Comparison of ENCODE assay signal across 15 mouse cellular contexts in genomic region chr1:36934778-36935177, GRCm38 (mm10). TPM values are rescaled to one million over a fixed set of nuclear protein-coding genes. Genes with fewer than 3 reads are reported as not detected.
DNase-seq lines count a peak whose midpoint lies in the region; ATAC-seq lines count a peak whose summit lies in the region.
"Had no signal": no experiment of that assay in that cellular context is flagged by ENCODE, and none has a peak within 500 bp of the region (broad histone marks: within the 10 kb centered on the region; RNA-seq: fewer than 3 reads in every experiment).

No protein-coding gene starts in this region.

- DNase-seq in gastrocnemius, postnatal 25 days = peak; percentile 38
- DNase-seq in gastrocnemius, postnatal 14 days = no peak
- DNase-seq in neural tube, embryonic 10.5 days (ENCODE audit: extremely low spot score, low spot score) = no peak
- no peak for DNase-seq in cerebellum, postnatal 4 days (ENCODE audit: low spot score in 2 of 2)
- DNase-seq: adrenal gland, postnatal 10 days; B cell, adult 2 months; cerebellum, adult 9-10 months; lung, adult 18-20 months; thymus, postnatal 36 days had no signal

- H3K27ac ChIP-seq in hindbrain, embryonic 12.5 days = no peak overlapping the region
- no peak overlapping the region for H3K27ac ChIP-seq in hindbrain, embryonic 13.5 days
- no peak overlapping the region; the same call in 1 of the 2 replicates for H3K27ac ChIP-seq in neural tube, embryonic 15.5 days (replicated peaks)
- H3K27ac ChIP-seq: hindbrain, embryonic 14.5 days; kidney, embryonic 15.5 days; macrophage had no signal

- H3K9me3 ChIP-seq in hindbrain, embryonic 12.5 days (replicated peaks) = no peaks in the 10 kb centered on the region
- H3K9me3 ChIP-seq in hindbrain, embryonic 13.5 days = no peaks in the 10 kb centered on the region
- H3K9me3 ChIP-seq in neural tube, embryonic 15.5 days (replicated peaks) = no peaks in the 10 kb centered on the region
- H3K9me3 ChIP-seq: kidney, embryonic 15.5 days had no signal

- H3K4me3 ChIP-seq in hindbrain, embryonic 12.5 days = no peak overlapping the region
- no peak overlapping the region for H3K4me3 ChIP-seq in hindbrain, embryonic 13.5 days
- no peak overlapping the region for H3K4me3 ChIP-seq in neural tube, embryonic 15.5 days (replicated peaks)
- H3K4me3 ChIP-seq: kidney, embryonic 15.5 days had no signal

- no peaks in the 10 kb centered on the region for H3K36me3 ChIP-seq in hindbrain, embryonic 12.5 days
- no peaks in the 10 kb centered on the region for H3K36me3 ChIP-seq in hindbrain, embryonic 13.5 days
- no peaks in the 10 kb centered on the region for H3K36me3 ChIP-seq in neural tube, embryonic 15.5 days
- H3K36me3 ChIP-seq: kidney, embryonic 15.5 days had no signal

- H3K4me2 ChIP-seq in hindbrain, embryonic 12.5 days (replicated peaks) = no peak overlapping the region
- no peak overlapping the region for H3K4me2 ChIP-seq in hindbrain, embryonic 13.5 days
- H3K4me2 ChIP-seq in neural tube, embryonic 15.5 days = peak overlapping the region; percentile 5; the same call in 1 of the 2 replicates
- H3K4me2 ChIP-seq: hindbrain, embryonic 14.5 days; kidney, embryonic 15.5 days had no signal

- H3K9ac ChIP-seq in hindbrain, embryonic 12.5 days = peak overlapping the region; percentile 23; the same call in 1 of the 2 replicates
- no peak overlapping the region for H3K9ac ChIP-seq in hindbrain, embryonic 13.5 days
- no peak overlapping the region for H3K9ac ChIP-seq in neural tube, embryonic 15.5 days (replicated peaks)
- H3K9ac ChIP-seq: hindbrain, embryonic 14.5 days; kidney, embryonic 15.5 days had no signal

- no peaks in the 10 kb centered on the region for H3K27me3 ChIP-seq in hindbrain, embryonic 12.5 days
- no peaks in the 10 kb centered on the region for H3K27me3 ChIP-seq in hindbrain, embryonic 13.5 days
- no peaks in the 10 kb centered on the region for H3K27me3 ChIP-seq in neural tube, embryonic 15.5 days (replicated peaks)
- H3K27me3 ChIP-seq: kidney, embryonic 15.5 days had no signal

- peaks cover 21% of the 10 kb centered on the region for H3K4me1 ChIP-seq in hindbrain, embryonic 12.5 days
- peaks cover 40% of the 10 kb centered on the region for H3K4me1 ChIP-seq in hindbrain, embryonic 13.5 days (replicated peaks)
- H3K4me1 ChIP-seq in neural tube, embryonic 15.5 days = peaks cover 34% of the 10 kb centered on the region

- intact Hi-C loops in gastrocnemius, postnatal 14 days (cut with DNase I; ENCODE audit: low total_unique reads) = loop anchor here (10.0 kb wide), 1 partner anchor 70 kb away; no protein-coding TSS in a partner anchor

- 70% methylated on average over 6 of the region's 6 CpGs for WGBS in hindbrain, embryonic 12.5 days
- WGBS in hindbrain, embryonic 13.5 days = 73% methylated on average over 6 of the region's 6 CpGs
- WGBS in neural tube, embryonic 15.5 days = 56% methylated on average over 6 of the region's 6 CpGs

- ATAC-seq in hindbrain, embryonic 12.5 days (ENCODE audit: low FRiP score) = no peak
- no peak for ATAC-seq in hindbrain, embryonic 13.5 days (ENCODE audit: low FRiP score)
- ATAC-seq in neural tube, embryonic 15.5 days (ENCODE audit: low FRiP score) = no peak

RNA-seq across cellular contexts. Expression of gene Tmem131, which starts 8.7 kb away (rescaled TPM):
- total RNA-seq in gastrocnemius, postnatal 25 days (2021) = 10 to 100 TPM; 22.1 to 25.3 TPM
- 10 to 100 TPM; 25.2 to 30.5 TPM for total RNA-seq in gastrocnemius, postnatal 14 days (2021)
- polyA plus RNA-seq in hindbrain, embryonic 12.5 days (2016; fragmentation: Nextera tagmentation; extraction: Ambion mirVana) = 18.2 and 21.1 TPM in 2 replicates
- 11.6 and 11.7 TPM in 2 replicates for polyA plus RNA-seq in hindbrain, embryonic 13.5 days (2015; fragmentation: Nextera tagmentation; extraction: Ambion mirVana)
- polyA plus RNA-seq in neural tube, embryonic 15.5 days (2015; fragmentation: Nextera tagmentation; extraction: Ambion mirVana) = 11.2 and 12.8 TPM in 2 replicates
